Mouse (Mus musculus): ENCODE data around the gene Rnf123. TPM values are rescaled to one million over a fixed set of nuclear protein-coding genes. Genes with fewer than 3 reads are reported as not detected.

Rnf123 gene
- total RNA-seq, 2 experiments from 2014 or later, result 90.1 to 112 TPM

DNA sequence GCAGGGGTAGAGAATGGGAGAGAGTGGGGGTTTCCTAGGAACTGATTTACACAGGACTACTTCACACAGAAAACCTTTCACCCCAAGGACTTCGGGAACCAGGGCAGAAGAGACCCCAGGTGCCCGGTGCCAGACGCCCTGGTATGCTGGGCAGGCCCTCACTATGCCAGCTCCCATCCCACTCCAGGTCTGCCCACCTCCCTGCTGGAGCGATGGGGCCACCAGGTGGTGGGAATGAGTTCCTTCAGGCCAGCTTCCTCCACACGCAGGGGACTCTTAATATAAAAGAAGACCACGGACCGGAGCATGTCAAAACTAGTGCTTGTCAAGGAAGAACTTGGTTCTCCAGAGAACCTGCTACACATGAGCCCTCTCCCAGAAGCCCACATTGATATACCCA lies 15.9 kb downstream of the Rnf123 start:
- no peak for DNase-seq (ENCODE audit: low spot score)
- intact Hi-C loops (cut with DNase I), result no loop called here

DNA sequence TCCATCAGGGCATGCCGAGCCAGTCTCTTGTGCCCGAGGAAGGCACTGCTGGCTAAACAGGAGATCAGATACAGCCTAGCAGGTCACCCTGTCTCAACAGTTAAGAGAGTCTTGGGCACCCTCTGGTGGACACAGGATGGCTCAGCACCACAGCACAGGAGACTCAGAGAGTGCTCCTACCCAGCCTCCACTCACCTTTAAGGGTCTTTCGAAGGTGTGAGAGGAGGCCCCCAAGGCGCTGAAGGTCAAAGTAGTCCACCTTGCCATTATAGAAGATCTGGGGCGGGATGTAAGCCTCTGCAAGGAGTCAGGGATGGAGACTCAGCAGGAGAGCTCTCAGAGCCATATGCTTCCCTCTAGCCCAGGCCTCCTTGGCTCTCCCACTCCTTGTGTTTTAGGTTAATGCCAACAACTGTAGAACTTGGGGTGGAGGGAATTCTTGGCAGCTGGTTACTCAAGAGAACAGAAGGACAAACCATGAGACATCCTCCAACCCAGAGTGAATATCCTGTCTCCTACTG lies 17.6 kb downstream of the Rnf123 start:
- intact Hi-C loops (cut with DNase I), result loop anchor here (2.0 kb wide), 1 partner anchor 101 kb away; no protein-coding TSS in a partner anchor
- DNase-seq (ENCODE audit: low spot score), result no peak

DNA sequence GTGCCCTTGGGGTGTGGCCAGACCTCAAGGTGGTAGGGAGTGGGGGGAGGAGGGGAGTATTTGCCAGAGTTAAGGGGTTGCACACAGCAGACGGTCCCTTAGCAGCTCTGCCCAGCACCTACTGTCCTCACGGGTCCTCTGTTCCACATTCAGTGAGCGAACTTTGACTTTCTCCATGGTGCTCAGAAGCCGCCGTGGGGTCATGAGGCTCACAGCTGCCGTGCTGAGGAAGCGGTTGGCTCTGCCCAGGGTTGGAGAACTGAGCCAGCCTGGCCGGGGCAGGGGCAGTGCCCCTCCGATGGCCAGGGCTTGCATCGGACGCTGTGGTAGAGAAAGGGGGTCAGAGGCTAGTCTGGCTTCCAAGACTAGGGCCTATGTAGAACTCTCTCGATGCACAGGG lies 19.8 kb downstream of the Rnf123 start:
- intact Hi-C loops (cut with DNase I), result no loop called here
- DNase-seq (ENCODE audit: low spot score), result no peak

DNA sequence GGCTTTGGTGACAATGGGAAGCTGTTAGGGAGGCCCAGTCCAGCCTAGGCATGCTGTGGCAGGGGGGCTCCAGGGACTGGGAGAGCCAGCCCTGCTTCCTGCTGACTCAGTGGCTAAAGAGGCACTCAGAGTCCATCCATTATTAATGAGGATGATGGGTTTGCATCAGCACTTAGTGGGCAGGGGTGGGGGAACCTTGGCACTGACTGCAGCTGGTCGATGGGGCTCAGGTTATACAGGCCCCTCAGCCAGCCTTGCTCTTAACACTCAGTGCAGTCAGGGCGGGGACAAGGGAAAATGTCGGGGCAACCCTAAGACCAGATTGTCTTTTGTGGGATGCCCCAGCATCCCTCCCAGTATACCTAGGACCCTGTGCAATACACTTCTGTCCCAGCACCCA lies 21.0 kb downstream of the Rnf123 start:
- no peak for DNase-seq (ENCODE audit: low spot score)
- intact Hi-C loops (cut with DNase I), result no loop called here

- intact Hi-C loops (cut with DNase I), result no loop called here
- DNase-seq (ENCODE audit: low spot score), result no peak
Measured at GRCm38 (mm10) chr9:108058291-108058690, 24.9 kb downstream of the Rnf123 start.

GRCm38 (mm10) chr9:108057262-108057562 lies 25.9 kb downstream of the Rnf123 start:
- DNase-seq (ENCODE audit: low spot score), result no peak
- intact Hi-C loops (cut with DNase I), result no loop called here

DNA sequence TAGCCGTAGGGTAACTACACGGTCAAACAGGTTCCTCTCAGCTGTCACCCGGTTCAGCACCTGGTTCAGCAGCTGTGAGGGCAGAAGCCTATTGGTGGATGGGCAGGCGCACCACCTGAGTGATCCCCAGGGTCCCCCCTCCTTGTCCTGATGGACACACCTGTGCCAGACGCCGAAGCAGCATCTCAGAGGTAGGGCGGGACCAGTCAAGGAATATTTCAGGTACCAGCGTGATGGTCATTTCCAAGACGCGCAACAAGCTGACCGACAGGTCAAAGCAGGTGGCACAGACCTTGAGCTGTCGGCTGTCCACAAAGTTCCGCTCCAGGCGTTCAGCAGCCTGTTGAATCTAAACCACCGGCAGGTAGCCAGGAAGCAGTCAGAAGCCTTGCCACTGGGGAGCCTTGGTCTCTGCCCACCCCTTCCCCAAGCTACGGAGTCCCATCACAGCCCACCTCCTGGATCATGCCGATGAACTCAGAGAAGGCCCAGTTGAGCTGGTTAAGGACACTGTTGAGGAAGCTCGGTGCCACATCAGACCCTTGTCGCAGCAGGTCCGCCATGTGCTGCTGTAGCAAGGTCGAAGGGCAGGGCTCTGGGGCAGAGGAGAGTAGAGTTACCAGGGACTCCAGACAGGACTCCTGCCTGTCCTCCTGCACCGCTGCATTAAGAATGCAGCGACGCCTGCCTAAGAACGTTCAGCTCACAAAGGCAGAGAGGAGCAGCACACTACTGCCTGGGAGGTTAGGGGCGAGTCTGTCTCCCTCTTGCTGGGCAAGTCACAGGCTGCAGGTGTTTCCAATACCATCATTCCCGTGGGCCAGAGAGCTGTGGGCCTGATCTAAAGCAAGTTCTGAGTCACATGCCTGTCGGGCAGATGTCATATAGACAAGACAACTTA lies 26.5 kb downstream of the Rnf123 start:
- no peak for DNase-seq (ENCODE audit: low spot score)
- intact Hi-C loops (cut with DNase I), result no loop called here

DNA sequence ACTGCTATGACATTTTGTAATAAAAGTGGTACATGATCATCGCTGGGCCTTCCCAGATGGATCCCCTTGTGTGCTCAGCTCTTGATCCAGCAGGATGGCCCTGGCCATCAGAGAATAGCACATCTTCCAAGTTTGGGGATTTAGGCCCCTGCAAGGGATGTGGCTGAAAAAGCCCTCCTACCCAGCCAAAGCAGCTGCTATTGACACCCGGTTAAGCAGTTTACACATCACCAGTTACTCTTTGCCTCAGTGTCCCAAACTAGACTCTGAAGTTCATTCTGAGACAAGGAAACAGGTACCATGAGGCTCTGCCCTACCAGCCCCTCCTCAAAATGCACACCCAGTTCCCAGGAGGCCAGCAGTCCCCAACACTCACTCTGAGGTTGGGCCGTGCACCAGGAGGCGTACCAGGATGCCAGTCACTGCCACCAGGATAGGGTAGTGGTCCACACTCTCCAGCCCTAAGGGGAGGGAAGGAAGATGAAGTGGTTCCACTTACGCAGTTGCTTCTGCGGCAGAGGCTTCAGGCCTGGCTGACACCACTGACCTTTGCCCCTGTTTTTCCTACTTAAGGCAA lies 27.4 kb downstream of the Rnf123 start:
- intact Hi-C loops (cut with DNase I), result no loop called here
- DNase-seq (ENCODE audit: low spot score), result no peak

DNA sequence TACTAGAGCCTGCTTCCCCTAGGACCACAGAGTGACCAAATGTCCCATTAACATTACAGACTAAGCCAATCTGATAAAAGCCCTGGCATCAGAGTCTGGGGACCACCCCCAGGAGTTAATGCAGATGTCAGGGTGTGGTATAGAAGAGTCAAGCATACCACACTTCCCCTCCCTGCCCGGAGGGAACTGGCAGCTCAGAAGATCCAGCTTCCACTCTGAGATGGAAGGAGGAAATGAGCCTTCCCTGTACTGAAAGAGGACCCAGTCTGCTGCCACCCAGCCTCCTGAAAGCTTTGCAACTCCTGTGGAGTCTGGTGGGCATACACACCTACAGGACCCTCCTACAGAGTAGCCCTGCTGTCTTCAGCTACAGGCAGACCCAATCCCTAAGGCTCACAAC lies 28.1 kb downstream of the Rnf123 start:
- no peak for DNase-seq (ENCODE audit: low spot score)
- intact Hi-C loops (cut with DNase I), result no loop called here

DNA sequence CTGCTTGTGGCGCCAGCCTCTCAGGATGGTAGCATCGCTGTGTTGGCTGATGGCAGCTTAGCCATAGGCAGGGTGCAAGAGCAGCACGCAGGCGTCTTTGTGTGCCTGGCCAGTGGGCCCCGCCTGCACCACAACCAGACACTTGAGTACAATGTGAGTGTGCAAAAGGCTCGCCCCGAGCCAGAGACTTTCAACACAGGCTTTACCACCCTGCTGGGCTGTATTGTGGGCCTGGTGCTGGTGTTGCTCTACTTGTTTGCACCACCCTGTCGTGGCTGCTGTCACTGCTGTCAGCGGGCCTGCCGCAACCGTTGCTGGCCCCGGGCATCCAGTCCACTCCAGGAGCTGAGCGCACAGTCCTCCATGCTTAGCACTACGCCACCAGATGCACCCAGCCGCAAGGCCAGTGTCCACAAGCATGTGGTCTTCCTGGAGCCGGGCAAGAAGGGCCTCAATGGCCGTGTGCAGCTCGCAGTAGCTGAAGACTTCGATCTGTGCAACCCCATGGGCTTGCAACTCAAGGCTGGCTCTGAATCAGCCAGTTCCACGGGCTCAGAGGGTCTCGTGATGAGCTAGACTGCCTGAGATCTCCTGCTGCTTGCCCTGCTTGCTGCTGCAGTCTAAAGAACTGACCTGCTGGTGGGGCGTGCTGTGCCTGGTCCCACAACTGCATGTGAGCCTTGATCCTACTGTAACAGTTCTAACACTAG lies 28.7 kb downstream of the Rnf123 start:
- DNase-seq (ENCODE audit: low spot score), result no peak
- intact Hi-C loops (cut with DNase I), result loop anchor here (5.0 kb wide), 2 partner anchors 52 to 152 kb away; partner anchors contain the start of gene Ip6k1

DNA sequence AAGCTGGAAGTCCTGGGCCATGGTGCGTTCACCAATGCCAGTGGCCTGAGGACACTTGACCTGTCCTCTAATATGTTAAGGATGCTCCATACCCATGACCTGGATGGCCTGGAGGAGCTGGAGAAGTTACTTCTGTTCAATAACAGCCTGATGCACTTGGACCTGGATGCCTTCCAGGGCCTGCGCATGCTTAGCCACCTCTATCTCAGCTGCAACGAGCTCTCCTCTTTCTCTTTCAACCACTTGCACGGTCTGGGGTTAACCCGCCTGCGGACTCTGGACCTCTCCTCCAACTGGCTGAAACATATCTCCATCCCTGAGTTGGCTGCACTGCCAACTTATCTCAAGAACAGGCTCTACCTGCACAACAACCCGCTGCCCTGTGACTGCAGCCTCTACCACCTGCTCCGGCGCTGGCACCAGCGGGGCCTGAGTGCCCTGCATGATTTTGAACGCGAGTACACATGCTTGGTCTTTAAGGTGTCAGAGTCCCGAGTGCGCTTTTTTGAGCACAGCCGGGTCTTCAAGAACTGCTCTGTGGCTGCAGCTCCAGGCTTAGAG lies 29.4 kb downstream of the Rnf123 start:
- intact Hi-C loops (cut with DNase I), result loop anchor here (5.0 kb wide), 2 partner anchors 51 to 151 kb away; partner anchors contain the start of gene Ip6k1
- DNase-seq (ENCODE audit: low spot score), result no peak

DNA sequence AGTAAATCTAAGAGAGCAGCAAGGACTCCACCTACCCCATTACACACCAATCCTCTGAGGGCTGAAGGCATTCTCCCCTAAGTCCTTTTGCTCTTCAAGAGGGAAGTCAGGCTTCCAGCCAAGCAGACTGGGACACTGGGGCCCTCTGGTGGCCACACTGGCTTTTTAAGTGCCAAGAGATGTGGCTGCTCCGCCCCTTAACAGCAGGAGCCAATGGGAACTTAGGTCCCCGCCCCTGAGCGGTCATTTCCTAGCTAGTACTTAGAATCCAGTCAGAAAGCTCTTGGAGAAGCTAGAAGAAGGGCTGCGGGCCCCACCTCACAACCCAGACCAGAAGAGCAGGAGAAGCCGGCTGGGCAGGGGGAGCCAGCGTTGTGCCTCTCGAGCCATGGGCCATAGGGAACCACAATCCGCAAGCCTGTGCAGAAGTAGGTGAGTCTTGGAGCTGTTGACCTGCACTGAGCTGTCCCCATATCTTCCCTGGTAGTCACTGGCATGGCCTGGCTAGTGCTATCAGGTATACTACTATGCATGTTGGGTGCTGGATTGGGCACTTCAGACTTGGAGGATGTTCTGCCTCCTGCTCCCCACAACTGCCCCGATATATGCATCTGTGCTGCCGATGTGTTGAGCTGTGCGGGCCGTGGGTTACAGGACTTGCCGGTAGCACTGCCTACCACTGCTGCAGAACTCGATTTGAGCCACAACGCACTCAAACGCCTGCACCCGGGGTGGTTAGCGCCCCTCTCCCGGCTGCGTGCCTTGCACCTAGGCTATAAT lies 30.1 kb downstream of the Rnf123 start, which contains the start of gene Amigo3:
Gene Amigo3 (plus strand): TSS at position 275 of the 780 bp plus-strand sequence.
- DNase-seq (ENCODE audit: low spot score), result peak; percentile 92
- intact Hi-C loops (cut with DNase I), result loop anchor here (1.0 to 5.0 kb wide), 3 partner anchors 51 to 151 kb away; partner anchors contain the start of gene Ip6k1

DNA sequence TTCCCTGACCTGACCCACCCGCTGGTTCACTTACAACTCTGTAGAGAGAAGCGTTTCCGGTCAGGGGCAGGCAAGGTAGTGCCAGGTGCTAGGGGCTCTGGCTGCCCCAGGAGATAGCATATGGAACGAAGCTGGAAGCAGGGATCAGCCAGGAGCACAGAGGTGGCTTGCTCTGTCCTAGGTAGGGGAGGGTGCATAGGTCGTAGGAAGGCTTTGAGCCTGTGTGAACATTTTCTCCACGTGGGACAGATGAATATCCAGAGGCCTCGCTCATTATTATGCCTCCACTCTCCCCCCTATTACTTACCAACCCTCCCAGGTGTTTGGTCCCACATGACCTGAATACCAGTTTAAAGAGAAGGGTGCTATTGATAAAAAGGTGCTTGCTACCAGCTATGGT lies 30.7 kb downstream of the Rnf123 start:
- DNase-seq (ENCODE audit: low spot score), result no peak
- intact Hi-C loops (cut with DNase I), result loop anchor here (1.0 to 5.0 kb wide), 3 partner anchors 50 to 150 kb away; partner anchors contain the start of gene Ip6k1

- DNase-seq (ENCODE audit: low spot score), result no peak
- intact Hi-C loops (cut with DNase I), result loop anchor here (1.0 to 5.0 kb wide), 3 partner anchors 50 to 150 kb away; partner anchors contain the start of gene Ip6k1
Measured at GRCm38 (mm10) chr9:108051931-108052220, 31.3 kb downstream of the Rnf123 start.

- no peak for DNase-seq (ENCODE audit: low spot score)
- intact Hi-C loops (cut with DNase I), result loop anchor here (5.0 kb wide), 2 partner anchors 49 to 149 kb away; partner anchors contain the start of gene Ip6k1
Measured at GRCm38 (mm10) chr9:108051184-108051930, 31.8 kb downstream of the Rnf123 start.

- no peak for DNase-seq (ENCODE audit: low spot score)
- intact Hi-C loops (cut with DNase I), result loop anchor here (5.0 kb wide), 2 partner anchors 47 to 147 kb away; partner anchors contain the start of gene Ip6k1
Measured at GRCm38 (mm10) chr9:108049561-108050251, 33.4 kb downstream of the Rnf123 start.

- intact Hi-C loops (cut with DNase I), result no loop called here
- peak; percentile 96 for DNase-seq (ENCODE audit: low spot score)
Measured at GRCm38 (mm10) chr9:108049016-108049455, 34.1 kb downstream of the Rnf123 start, which contains the start of gene Gmppb. Gene Gmppb, plus strand, starts transcription at chr9:108049242.

- no peak for DNase-seq (ENCODE audit: low spot score)
- intact Hi-C loops (cut with DNase I), result no loop called here
Measured at GRCm38 (mm10) chr9:108048566-108048955, 34.6 kb downstream of the Rnf123 start.
